Mouse (Mus musculus) bone marrow macrophage, adult 2 months (primary cell): Measurements from ENCODE around the gene Fignl2.

Source experiments
- CTCF ChIP-seq: IDR thresholded peaks from 2 replicates; pipeline ENCODE4 v1.5.1; 2012; ENCODE audit warnings: low read depth, mild to moderate bottlenecking, low read length, moderate library complexity
- POLR2A ChIP-seq: IDR thresholded peaks from 2 replicates; pipeline ENCODE4 v1.6.1; 2012; ENCODE audit warnings: mild to moderate bottlenecking, low read depth, low read length, borderline replicate concordance

GRCm38 (mm10) chr15:101042613-101043012 is 35.8 kb downstream of the Fignl2 start:
- TF ChIP-seq CTCF = peak; percentile 83
- no peak for TF ChIP-seq POLR2A
